9 mouse cellular contexts compared by ENCODE assay signal in genomic region chr7:105777316-105777715, GRCm38 (mm10). TPM values are rescaled to one million over a fixed set of nuclear protein-coding genes. Genes with fewer than 3 reads are reported as not detected.
A peak's percentile ranks its signal among the peaks of the same experiment; 100 is the strongest.
DNase-seq lines count a peak whose midpoint lies in the region; ATAC-seq lines count a peak whose summit lies in the region.
"Had no signal": no experiment of that assay in that cellular context is flagged by ENCODE, and none has a peak within 500 bp of the region (broad histone marks: within the 10 kb centered on the region; RNA-seq: fewer than 3 reads in every experiment).

No protein-coding gene starts in this region.

- peak overlapping the region; percentile 51; the same call in 1 of the 2 replicates for H3K4me2 ChIP-seq in lung, embryonic 15.5 days
- peak overlapping the region; percentile 58 for H3K4me2 ChIP-seq in intestine, embryonic 15.5 days (replicated peaks)
- H3K4me2 ChIP-seq in stomach, embryonic 15.5 days: peak overlapping the region; percentile 46

- peak overlapping the region; percentile 10; the same call in 1 of the 2 replicates for H3K9ac ChIP-seq in lung, embryonic 15.5 days
- peak overlapping the region; percentile 30; the same call in 1 of the 2 replicates for H3K9ac ChIP-seq in intestine, embryonic 15.5 days
- H3K9ac ChIP-seq in stomach, embryonic 15.5 days: no peak overlapping the region; the same call in 1 of the 2 replicates

- H3K9me3 ChIP-seq in heart, embryonic 10.5 days: no peaks in the 10 kb centered on the region
- H3K9me3 ChIP-seq in lung, embryonic 15.5 days: no peaks in the 10 kb centered on the region
- H3K9me3 ChIP-seq in intestine, embryonic 15.5 days: no peaks in the 10 kb centered on the region
- H3K9me3 ChIP-seq in stomach, embryonic 15.5 days: no peaks in the 10 kb centered on the region

- H3K27ac ChIP-seq in heart, embryonic 10.5 days: no peak overlapping the region
- peak overlapping the region; percentile 93 for H3K27ac ChIP-seq in lung, embryonic 15.5 days
- H3K27ac ChIP-seq in intestine, embryonic 15.5 days: peak overlapping the region; percentile 95
- H3K27ac ChIP-seq in stomach, embryonic 15.5 days: peak overlapping the region; percentile 96

- no peak overlapping the region for H3K4me3 ChIP-seq in heart, embryonic 10.5 days
- H3K4me3 ChIP-seq in lung, embryonic 15.5 days: no peak overlapping the region
- no peak overlapping the region for H3K4me3 ChIP-seq in intestine, embryonic 15.5 days (replicated peaks)
- peak overlapping the region; percentile 26; the same call in 1 of the 2 replicates for H3K4me3 ChIP-seq in stomach, embryonic 15.5 days (replicated peaks)

- peak; percentile 53 for DNase-seq in heart, embryonic 10.5 days (ENCODE audit: low spot score)
- DNase-seq in heart, postnatal 4 days: no peak
- no peak for DNase-seq in lung, postnatal 4 days
- DNase-seq in spleen, postnatal 36 days (ENCODE audit: low spot score in 2 of 2): no peak
- no peak for DNase-seq in cerebellum, adult 8-10 months
- DNase-seq: cerebellum, adult 11-12 months had no signal

- 90% methylated on average over 1 of the region's 1 CpGs for WGBS in heart, embryonic 10.5 days
- 85% methylated on average over 1 of the region's 1 CpGs for WGBS in lung, embryonic 15.5 days
- 87% methylated on average over 1 of the region's 1 CpGs for WGBS in intestine, embryonic 15.5 days
- WGBS in stomach, embryonic 15.5 days: 86% methylated on average over 1 of the region's 1 CpGs

- no peaks in the 10 kb centered on the region for H3K27me3 ChIP-seq in heart, embryonic 10.5 days (ENCODE audit: insufficient read depth, poor library complexity, severe bottlenecking)
- H3K27me3 ChIP-seq in lung, embryonic 15.5 days: no peaks in the 10 kb centered on the region
- no peaks in the 10 kb centered on the region for H3K27me3 ChIP-seq in intestine, embryonic 15.5 days (replicated peaks)
- no peaks in the 10 kb centered on the region for H3K27me3 ChIP-seq in stomach, embryonic 15.5 days (replicated peaks)

- ATAC-seq in lung, embryonic 15.5 days (ENCODE audit: borderline replicate concordance, extremely low read depth, low FRiP score, low TSS enrichment): no peak
- no peak for ATAC-seq in intestine, embryonic 15.5 days
- no peak for ATAC-seq in stomach, embryonic 15.5 days (ENCODE audit: insufficient read depth, low FRiP score, low read depth)

- H3K4me1 ChIP-seq in heart, embryonic 10.5 days: peaks cover 24% of the 10 kb centered on the region
- peaks cover 55% of the 10 kb centered on the region for H3K4me1 ChIP-seq in lung, embryonic 15.5 days
- peaks cover 35% of the 10 kb centered on the region for H3K4me1 ChIP-seq in intestine, embryonic 15.5 days (replicated peaks)
- peaks cover 37% of the 10 kb centered on the region for H3K4me1 ChIP-seq in stomach, embryonic 15.5 days

- peaks cover 23% of the 10 kb centered on the region for H3K36me3 ChIP-seq in heart, embryonic 10.5 days
- H3K36me3 ChIP-seq in lung, embryonic 15.5 days: peaks cover 14% of the 10 kb centered on the region
- peaks cover 5% of the 10 kb centered on the region; the same call in 1 of the 2 replicates for H3K36me3 ChIP-seq in intestine, embryonic 15.5 days
- 0 out of 2 replicates have a peak, but pooled peaks cover 8% of the 10 kb centered on the region for H3K36me3 ChIP-seq in stomach, embryonic 15.5 days

RNA-seq across cellular contexts. Expression of gene Dchs1, which starts 10.1 kb away (rescaled TPM):
- 4.2 and 8.6 TPM in 2 replicates for polyA plus RNA-seq in heart, embryonic 10.5 days (2016; fragmentation: Nextera tagmentation; extraction: Ambion mirVana)
- 10 to 100 TPM; 36.3 to 40.0 TPM for total RNA-seq in heart, postnatal 4 days (2021)
- 9.3 and 9.4 TPM in 2 replicates for polyA plus RNA-seq in lung, embryonic 15.5 days (2015; fragmentation: Nextera tagmentation; extraction: Ambion mirVana)
- 8.2 and 8.3 TPM in 2 replicates for polyA plus RNA-seq in intestine, embryonic 15.5 days (2015; fragmentation: Nextera tagmentation; extraction: Ambion mirVana)
- polyA plus RNA-seq in stomach, embryonic 15.5 days (2015; fragmentation: Nextera tagmentation; extraction: Ambion mirVana): 8.6 and 10.4 TPM in 2 replicates

RNA-seq across cellular contexts. Expression of gene Tpp1, which starts 25.3 kb away (rescaled TPM):
- 76.5 and 95.2 TPM in 2 replicates for polyA plus RNA-seq in heart, embryonic 10.5 days (2016; fragmentation: Nextera tagmentation; extraction: Ambion mirVana)
- total RNA-seq in heart, postnatal 4 days (2021): 10 to 100 TPM; 40.5 to 42.2 TPM
- polyA plus RNA-seq in lung, embryonic 15.5 days (2015; fragmentation: Nextera tagmentation; extraction: Ambion mirVana): 73.4 and 78.8 TPM in 2 replicates
- 109 TPM in 2 replicates for polyA plus RNA-seq in intestine, embryonic 15.5 days (2015; fragmentation: Nextera tagmentation; extraction: Ambion mirVana)
- 69.5 and 73.3 TPM in 2 replicates for polyA plus RNA-seq in stomach, embryonic 15.5 days (2015; fragmentation: Nextera tagmentation; extraction: Ambion mirVana)

RNA-seq across cellular contexts. Expression of gene Taf10, which starts 33.2 kb away (rescaled TPM):
- polyA plus RNA-seq in heart, embryonic 10.5 days (2016; fragmentation: Nextera tagmentation; extraction: Ambion mirVana): 153 and 184 TPM in 2 replicates
- total RNA-seq in heart, postnatal 4 days (2021): 100 to 1,000 TPM; 122 to 125 TPM
- polyA plus RNA-seq in lung, embryonic 15.5 days (2015; fragmentation: Nextera tagmentation; extraction: Ambion mirVana): 131 and 136 TPM in 2 replicates
- 134 and 140 TPM in 2 replicates for polyA plus RNA-seq in intestine, embryonic 15.5 days (2015; fragmentation: Nextera tagmentation; extraction: Ambion mirVana)
- 123 and 139 TPM in 2 replicates for polyA plus RNA-seq in stomach, embryonic 15.5 days (2015; fragmentation: Nextera tagmentation; extraction: Ambion mirVana)

RNA-seq across cellular contexts. Expression of gene Mrpl17, which starts 33.6 kb away (rescaled TPM):
- polyA plus RNA-seq in heart, embryonic 10.5 days (2016; fragmentation: Nextera tagmentation; extraction: Ambion mirVana): 279 and 357 TPM in 2 replicates
- total RNA-seq in heart, postnatal 4 days (2021): 100 to 1,000 TPM; 106 to 111 TPM
- 340 and 374 TPM in 2 replicates for polyA plus RNA-seq in lung, embryonic 15.5 days (2015; fragmentation: Nextera tagmentation; extraction: Ambion mirVana)
- 372 and 398 TPM in 2 replicates for polyA plus RNA-seq in intestine, embryonic 15.5 days (2015; fragmentation: Nextera tagmentation; extraction: Ambion mirVana)
- 405 and 416 TPM in 2 replicates for polyA plus RNA-seq in stomach, embryonic 15.5 days (2015; fragmentation: Nextera tagmentation; extraction: Ambion mirVana)

RNA-seq across cellular contexts. Expression of gene Rrp8, which starts 40.1 kb away (rescaled TPM):
- polyA plus RNA-seq in heart, embryonic 10.5 days (2016; fragmentation: Nextera tagmentation; extraction: Ambion mirVana): 30.9 and 40.6 TPM in 2 replicates
- 10 to 100 TPM; 15.1 to 17.8 TPM for total RNA-seq in heart, postnatal 4 days (2021)
- 39.6 and 41.4 TPM in 2 replicates for polyA plus RNA-seq in lung, embryonic 15.5 days (2015; fragmentation: Nextera tagmentation; extraction: Ambion mirVana)
- polyA plus RNA-seq in intestine, embryonic 15.5 days (2015; fragmentation: Nextera tagmentation; extraction: Ambion mirVana): 32.4 and 34.4 TPM in 2 replicates
- 26.9 and 38.3 TPM in 2 replicates for polyA plus RNA-seq in stomach, embryonic 15.5 days (2015; fragmentation: Nextera tagmentation; extraction: Ambion mirVana)
